Mouse (Mus musculus) neural tube, embryonic 13.5 days (tissue): ENCODE results near the gene Lin28a. TPM values are rescaled to one million over a fixed set of nuclear protein-coding genes. Genes with fewer than 3 reads are reported as not detected.

Experiments used
- ATAC-seq: fragments of 200-750 bp; cut with Nextera tagmentation; 2 replicates; pipeline ENCODE4 v1.8.0; 2017; ENCODE audit warnings: low read depth, mild to moderate bottlenecking, moderate TSS enrichment, moderate library complexity
- H3K27ac ChIP-seq: fragments of 300-500 bp; sonication (generic); replicated peaks from 2 replicates; pipeline ENCODE4 v1.5.1; 2015; ENCODE audit warnings: moderate library complexity, mild to moderate bottlenecking, inconsistent platforms
- H3K27me3 ChIP-seq: fragments of 300-500 bp; sonication (generic); 2 replicates; pipeline ENCODE4 v1.6.1; 2015; ENCODE audit warnings: mild to moderate bottlenecking, inconsistent platforms
- H3K36me3 ChIP-seq: fragments of 300-500 bp; sonication (generic); 2 replicates; pipeline ENCODE4 v1.6.1; 2015; ENCODE audit warnings: mild to moderate bottlenecking, inconsistent platforms
- H3K4me1 ChIP-seq: fragments of 300-500 bp; sonication (generic); replicated peaks from 2 replicates; pipeline ENCODE4 v1.6.1; 2015; ENCODE audit warnings: inconsistent platforms
- H3K4me2 ChIP-seq: fragments of 300-500 bp; sonication (generic); 2 replicates; pipeline ENCODE4 v1.6.1; 2015; ENCODE audit warnings: inconsistent platforms, mild to moderate bottlenecking, moderate library complexity
- H3K4me3 ChIP-seq: fragments of 300-500 bp; sonication (generic); 2 replicates; pipeline ENCODE4 v1.5.1; 2015; ENCODE audit warnings: mild to moderate bottlenecking, inconsistent platforms
- H3K9ac ChIP-seq: fragments of 300-500 bp; sonication (generic); 2 replicates; pipeline ENCODE4 v1.6.1; 2015; ENCODE audit warnings: moderate library complexity, mild to moderate bottlenecking, inconsistent platforms
- H3K9me3 ChIP-seq: fragments of 300-500 bp; sonication (generic); 2 replicates; pipeline ENCODE4 v1.6.1; 2016; ENCODE audit warnings: inconsistent platforms
- WGBS: fragments of 180-500 bp; shearing (Covaris S2); methylation state at CpG from one replicate; pipeline ENCODE4 v1.1.7; 2015; 5-methylcytosine and 5-hydroxymethylcytosine counted together
- polyA plus RNA-seq: library from polyadenylated mRNA; unstranded; fragments of >200 nt; fragmentation: Nextera tagmentation; extraction: Ambion mirVana; gene quantifications from 2 replicates; pipeline ENCODE4 v1.2.1, GENCODE M21; 2015

Lin28a gene
- polyA plus RNA-seq, 1 experiment from 2014 or later, result 0.17 TPM

GRCm38 (mm10) chr4:133969114-133969770, 49.4 kb downstream of the Lin28a start:
- Histone ChIP-seq H3K4me3 (no peak overlapping the region), H3K9ac (peak overlapping the region; percentile 96), H3K27ac (peak overlapping the region; percentile 99), H3K4me2 (peak overlapping the region; percentile 98), H3K4me1 (peaks cover 47% of the 10 kb centered on the region), H3K9me3 (no peaks in the 10 kb centered on the region), H3K27me3 (no peaks in the 10 kb centered on the region), H3K36me3 (peaks cover 33% of the 10 kb centered on the region)
- peak; percentile 5; the same call in 1 of the 2 replicates for ATAC-seq
- WGBS, result 26% methylated on average over 8 of the region's 8 CpGs

- Histone ChIP-seq H3K9me3 (no peaks in the 10 kb centered on the region), H3K4me1 (peaks cover 47% of the 10 kb centered on the region), H3K4me3 (peak within 1 kb of the TSS; percentile 74), H3K27ac (peak within 1 kb of the TSS; percentile 99), H3K36me3 (peaks cover 41% of the 10 kb centered on the region), H3K9ac (peak within 1 kb of the TSS; percentile 96), H3K27me3 (no peaks in the 10 kb centered on the region), H3K4me2 (peak within 1 kb of the TSS; percentile 98)
- peak; percentile 62 for ATAC-seq
- WGBS, result under 1% methylated on average over 42 of the region's 42 CpGs
Observed at GRCm38 (mm10) chr4:133968150-133968921, 50.3 kb downstream of the Lin28a start, which contains the start of gene Hmgn2. Hmgn2 (minus strand) TSS chr4:133968650.

GRCm38 (mm10) chr4:133967866-133968149, 50.8 kb downstream of the Lin28a start:
- H3K4me1 ChIP-seq, result peaks cover 47% of the 10 kb centered on the region
- peak overlapping the region; percentile 99 for H3K27ac ChIP-seq
- peaks cover 41% of the 10 kb centered on the region for H3K36me3 ChIP-seq
- H3K4me3 ChIP-seq, result peak overlapping the region; percentile 74
- H3K9ac ChIP-seq, result peak overlapping the region; percentile 96
- peak; percentile 88 for ATAC-seq
- H3K4me2 ChIP-seq, result peak overlapping the region; percentile 98
- H3K9me3 ChIP-seq, result no peaks in the 10 kb centered on the region
- no peaks in the 10 kb centered on the region for H3K27me3 ChIP-seq
- WGBS, result under 1% methylated on average over 29 of the region's 29 CpGs

- no peaks in the 10 kb centered on the region for H3K27me3 ChIP-seq
- H3K4me1 ChIP-seq, result peaks cover 47% of the 10 kb centered on the region
- peak overlapping the region; percentile 74 for H3K4me3 ChIP-seq
- peak overlapping the region; percentile 96 for H3K9ac ChIP-seq
- H3K4me2 ChIP-seq, result peak overlapping the region; percentile 98
- peak; percentile 68 for ATAC-seq
- under 1% methylated on average over 65 of the region's 101 CpGs for WGBS
- peaks cover 40% of the 10 kb centered on the region for H3K36me3 ChIP-seq
- peak overlapping the region; percentile 99 for H3K27ac ChIP-seq
- H3K9me3 ChIP-seq, result no peaks in the 10 kb centered on the region
Observed at GRCm38 (mm10) chr4:133967138-133967865, 51.3 kb downstream of the Lin28a start.

- H3K36me3 ChIP-seq, result peaks cover 40% of the 10 kb centered on the region
- H3K4me1 ChIP-seq, result peaks cover 47% of the 10 kb centered on the region
- ATAC-seq, result no peak
- WGBS, result 50% methylated on average over 12 of the region's 12 CpGs
- H3K27ac ChIP-seq, result peak overlapping the region; percentile 29; the same call in 1 of the 2 replicates
- H3K4me3 ChIP-seq, result peak overlapping the region; percentile 74
- H3K27me3 ChIP-seq, result no peaks in the 10 kb centered on the region
- peak overlapping the region; percentile 98 for H3K4me2 ChIP-seq
- peak overlapping the region; percentile 96 for H3K9ac ChIP-seq
- no peaks in the 10 kb centered on the region for H3K9me3 ChIP-seq
Observed at GRCm38 (mm10) chr4:133966271-133966940, 52.2 kb downstream of the Lin28a start.

- H3K4me2 ChIP-seq, result no peak overlapping the region
- H3K27ac ChIP-seq, result no peak overlapping the region
- WGBS, result 86% methylated on average over 7 of the region's 7 CpGs
Observed at GRCm38 (mm10) chr4:133962566-133962965, 56.1 kb downstream of the Lin28a start.

GRCm38 (mm10) chr4:133958884-133959283, 59.8 kb downstream of the Lin28a start:
- Histone ChIP-seq H3K4me3 (no peak overlapping the region), H3K27ac (no peak overlapping the region), H3K36me3 (peaks cover 15% of the 10 kb centered on the region), H3K27me3 (no peaks in the 10 kb centered on the region), H3K4me2 (no peak overlapping the region), H3K9me3 (no peaks in the 10 kb centered on the region), H3K9ac (no peak overlapping the region), H3K4me1 (no peaks in the 10 kb centered on the region)
- 77% methylated on average over 1 of the region's 1 CpGs for WGBS
- ATAC-seq, result no peak

More at GRCm38 (mm10) chr4:133962566-133962965, 56.1 kb downstream of the Lin28a start:
- no peaks in the 10 kb centered on the region for H3K27me3 ChIP-seq
- H3K4me3 ChIP-seq, result no peak overlapping the region
- peaks cover 36% of the 10 kb centered on the region for H3K36me3 ChIP-seq
- H3K9me3 ChIP-seq, result no peaks in the 10 kb centered on the region
- no peak overlapping the region for H3K9ac ChIP-seq
- ATAC-seq, result no peak
- peaks cover 15% of the 10 kb centered on the region for H3K4me1 ChIP-seq

GRCm38 (mm10) chr4:133956358-133956757, 62.3 kb downstream of the Lin28a start:
- Histone ChIP-seq H3K4me1 (no peaks in the 10 kb centered on the region), H3K36me3 (no peaks in the 10 kb centered on the region), H3K9me3 (no peaks in the 10 kb centered on the region), H3K27ac (no peak overlapping the region), H3K27me3 (no peaks in the 10 kb centered on the region), H3K4me3 (no peak overlapping the region), H3K4me2 (no peak overlapping the region), H3K9ac (no peak overlapping the region)
- no peak for ATAC-seq
- WGBS, result 87% methylated on average over 4 of the region's 4 CpGs

Other genes with a start within 250 kb of the Lin28a start
- gene Rps6ka1, start 131.0 kb downstream of the Lin28a start, polyA plus RNA-seq, result 21.3 and 21.8 TPM in 2 replicates
- gene Hmgn2, start 50.2 kb downstream of the Lin28a start, polyA plus RNA-seq, result 1,338 and 1,455 TPM in 2 replicates
- gene Dhdds, start 17.9 kb downstream of the Lin28a start, polyA plus RNA-seq, result 41.0 and 44.3 TPM in 2 replicates
- gene Zfp683, start 35.0 kb upstream of the Lin28a start, polyA plus RNA-seq, result not detected in 2 replicates
- 1.3 and 1.7 TPM in 2 replicates for gene Crybg2, start 42.0 kb upstream of the Lin28a start, polyA plus RNA-seq
- 3.1 and 5.1 TPM in 2 replicates for gene Cd52, start 76.2 kb upstream of the Lin28a start, polyA plus RNA-seq
- gene Ubxn11, start 83.7 kb upstream of the Lin28a start, polyA plus RNA-seq, result 10.3 and 10.4 TPM in 2 replicates
- 384 and 425 TPM in 2 replicates for gene Sh3bgrl3, start 109.9 kb upstream of the Lin28a start, polyA plus RNA-seq
- gene Cep85, start 168.3 kb upstream of the Lin28a start, polyA plus RNA-seq, result 21.2 and 22.6 TPM in 2 replicates
- not detected in 2 replicates for gene Gm7534, start 184.2 kb upstream of the Lin28a start, polyA plus RNA-seq
- not detected in 2 replicates for gene Catsper4, start 208.5 kb upstream of the Lin28a start, polyA plus RNA-seq
- 0.29 TPM in 1 of 2 replicates, not detected in the other for gene Cnksr1, start 219.6 kb upstream of the Lin28a start, polyA plus RNA-seq
- 0.47 TPM in 1 of 2 replicates, not detected in the other for gene E130218I03Rik, start 224.8 kb upstream of the Lin28a start, polyA plus RNA-seq
- 15.1 and 15.7 TPM in 2 replicates for gene Zfp593, start 226.8 kb upstream of the Lin28a start, polyA plus RNA-seq
- gene Gm30191, start 228.1 kb upstream of the Lin28a start, polyA plus RNA-seq, result not detected in 2 replicates
- 10.4 and 11.3 TPM in 2 replicates for gene Grrp1, start 235.3 kb upstream of the Lin28a start, polyA plus RNA-seq